In genomic region chr4:98104911-98105702, GRCm38 (mm10) we compare ENCODE assay signal across 8 mouse cellular contexts.
DNase-seq lines count a peak whose midpoint lies in the region; ATAC-seq and TF ChIP-seq lines count a peak whose summit lies in the region.
"Had no signal": no experiment of that assay in that cellular context is flagged by ENCODE, and none has a peak within 500 bp of the region (broad histone marks: within the 10 kb centered on the region; RNA-seq: fewer than 3 reads in every experiment).

No protein-coding gene starts in this region.

- H3K27ac ChIP-seq in layer of hippocampus, adult 2 months, result 0 out of 2 replicates have a peak overlapping the region, but pooled peaks have one; percentile 0
- H3K27ac ChIP-seq in heart, embryonic 16.5 days (ENCODE audit: low read length), result peak overlapping the region; percentile 44
- H3K27ac ChIP-seq in neural tube, embryonic 13.5 days (replicated peaks), result peak overlapping the region; percentile 89

- no peak for ATAC-seq in heart, embryonic 16.5 days (replicated peaks; ENCODE audit: extremely low read depth, insufficient read depth, low FRiP score)
- ATAC-seq in neural tube, embryonic 13.5 days (ENCODE audit: low read depth), result no peak

- H3K4me3 ChIP-seq in layer of hippocampus, adult 2 months, result no peak overlapping the region
- H3K4me3 ChIP-seq in heart, embryonic 16.5 days (ENCODE audit: low read length), result no peak overlapping the region
- H3K4me3 ChIP-seq in neural tube, embryonic 13.5 days, result no peak overlapping the region

- H3K9ac ChIP-seq in heart, embryonic 16.5 days (ENCODE audit: low read length), result no peak overlapping the region
- H3K9ac ChIP-seq in neural tube, embryonic 13.5 days, result no peak overlapping the region

- peaks cover 52% of the 10 kb centered on the region for H3K4me1 ChIP-seq in heart, embryonic 16.5 days (ENCODE audit: control insufficient read depth, insufficient read depth, low read length)
- peaks cover 96% of the 10 kb centered on the region for H3K4me1 ChIP-seq in neural tube, embryonic 13.5 days (replicated peaks)

- no peaks in the 10 kb centered on the region for H3K36me3 ChIP-seq in heart, embryonic 16.5 days (ENCODE audit: control insufficient read depth, insufficient read depth)
- no peaks in the 10 kb centered on the region for H3K36me3 ChIP-seq in neural tube, embryonic 13.5 days

- intact Hi-C loops in heart, postnatal 14 days (cut with DNase I), result loop anchor here (5.0 to 10.0 kb wide), 5 partner anchors 58 to 430 kb away; no protein-coding TSS in a partner anchor

- no peaks in the 10 kb centered on the region for H3K9me3 ChIP-seq in heart, embryonic 16.5 days (replicated peaks; ENCODE audit: control insufficient read depth, low read length)
- H3K9me3 ChIP-seq in neural tube, embryonic 13.5 days, result no peaks in the 10 kb centered on the region

- peak; percentile 91 for DNase-seq in heart, adult 11 months
- no peak for DNase-seq in heart, postnatal 14 days
- no peak for DNase-seq in layer of hippocampus, adult 2 months (ENCODE audit: low spot score in 2 of 2)
- no peak for DNase-seq in layer of hippocampus, adult 8-10 months (ENCODE audit: low spot score in 2 of 2)
- no peak for DNase-seq in layer of hippocampus, adult 18-20 months (ENCODE audit: low spot score in 2 of 2)
- DNase-seq: thymus, postnatal 14 days had no signal

- H3K4me2 ChIP-seq in heart, embryonic 16.5 days (ENCODE audit: low read depth, low read length), result no peak overlapping the region
- no peak overlapping the region for H3K4me2 ChIP-seq in neural tube, embryonic 13.5 days

- H3K27me3 ChIP-seq in heart, embryonic 16.5 days (ENCODE audit: control insufficient read depth, insufficient read depth, low read length), result no peaks in the 10 kb centered on the region
- H3K27me3 ChIP-seq in neural tube, embryonic 13.5 days, result no peaks in the 10 kb centered on the region

- TF ChIP-seq CTCF in layer of hippocampus, adult 2 months (conservative IDR thresholded peaks at IDR 0.05), result no peak

- WGBS in heart, embryonic 16.5 days, result 50% methylated on average over 9 of the region's 9 CpGs
- WGBS in neural tube, embryonic 13.5 days, result 62% methylated on average over 9 of the region's 9 CpGs

Comparison
In these comparisons a context has a peak if more than half of its experiments do, and no peak if none do; other contexts are left out.
1. H3K27ac ChIP-seq: peak in every context shown above with its lines; median percentile 89 in neural tube, embryonic 13.5 days; 44 in heart, embryonic 16.5 days; 0 in layer of hippocampus, adult 2 months.